Mouse (Mus musculus) ZHBTc4 (cell line): ENCODE measurements around the gene Vps8.

Experiments
- DNase-seq: peaks from one replicate; pipeline ENCODE4 v3.0.0-alpha.2; 2011; ENCODE audit warnings: low read depth, low spot score

The Vps8 gene

DNA sequence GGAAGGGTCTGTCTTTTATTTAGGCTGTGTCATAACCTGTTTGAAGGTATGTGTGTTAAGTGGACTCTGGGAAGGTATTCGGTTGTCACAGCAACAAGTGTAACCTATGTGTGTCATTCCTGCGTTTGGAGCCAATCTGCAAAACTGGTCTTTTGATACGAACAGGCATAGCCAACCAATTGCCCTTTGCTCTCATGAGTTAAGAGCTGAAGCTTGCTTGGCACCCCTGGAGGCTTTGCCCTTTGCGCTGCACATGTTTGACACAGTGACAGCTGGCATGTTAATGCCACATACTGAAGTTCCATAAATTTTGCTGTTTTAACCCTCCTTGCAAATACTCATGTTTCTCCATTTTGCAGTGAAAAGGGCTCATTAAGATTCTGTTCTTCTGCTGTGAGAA lies 126.8 kb downstream of the Vps8 start:
- no peak for DNase-seq

DNA sequence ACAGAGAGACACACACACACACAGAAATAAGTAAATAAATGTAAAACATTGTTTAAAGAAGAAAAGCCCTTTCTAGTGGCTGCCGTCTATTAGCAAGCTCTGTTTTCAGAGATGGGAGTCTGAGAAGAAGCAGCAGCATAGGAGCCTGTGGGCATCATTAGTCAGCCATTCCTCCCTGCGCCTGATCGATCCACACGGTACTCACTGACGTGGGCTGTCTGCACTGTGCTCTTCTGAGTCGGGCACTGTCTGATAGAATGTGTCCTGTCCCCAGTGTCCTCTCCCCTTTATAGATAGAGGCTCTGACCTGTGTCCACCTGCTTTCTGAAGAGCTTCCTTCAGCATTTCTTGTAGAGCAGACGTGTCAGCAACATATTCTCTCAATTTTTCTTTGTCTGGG lies 127.5 kb downstream of the Vps8 start:
- no peak for DNase-seq

DNA sequence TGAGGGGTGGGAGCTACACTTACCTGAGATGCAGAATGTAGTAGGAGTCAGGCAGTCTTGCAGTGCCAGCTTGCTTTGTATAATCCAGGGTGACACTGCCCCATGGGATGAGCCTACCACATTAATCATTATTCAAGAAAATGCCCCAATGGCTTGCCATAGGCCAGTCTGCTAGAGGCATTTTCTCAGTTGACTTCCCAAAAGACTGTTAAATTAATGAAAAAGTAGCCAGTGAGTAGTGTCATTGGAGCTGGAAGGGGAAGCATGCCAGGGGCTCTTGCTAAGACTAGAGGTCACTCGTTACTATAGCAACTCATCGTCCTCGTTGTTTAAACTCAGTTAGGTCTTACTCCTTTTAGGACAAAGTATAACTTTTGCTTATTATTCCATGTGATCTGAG lies 130.6 kb downstream of the Vps8 start:
- no peak for DNase-seq

DNA sequence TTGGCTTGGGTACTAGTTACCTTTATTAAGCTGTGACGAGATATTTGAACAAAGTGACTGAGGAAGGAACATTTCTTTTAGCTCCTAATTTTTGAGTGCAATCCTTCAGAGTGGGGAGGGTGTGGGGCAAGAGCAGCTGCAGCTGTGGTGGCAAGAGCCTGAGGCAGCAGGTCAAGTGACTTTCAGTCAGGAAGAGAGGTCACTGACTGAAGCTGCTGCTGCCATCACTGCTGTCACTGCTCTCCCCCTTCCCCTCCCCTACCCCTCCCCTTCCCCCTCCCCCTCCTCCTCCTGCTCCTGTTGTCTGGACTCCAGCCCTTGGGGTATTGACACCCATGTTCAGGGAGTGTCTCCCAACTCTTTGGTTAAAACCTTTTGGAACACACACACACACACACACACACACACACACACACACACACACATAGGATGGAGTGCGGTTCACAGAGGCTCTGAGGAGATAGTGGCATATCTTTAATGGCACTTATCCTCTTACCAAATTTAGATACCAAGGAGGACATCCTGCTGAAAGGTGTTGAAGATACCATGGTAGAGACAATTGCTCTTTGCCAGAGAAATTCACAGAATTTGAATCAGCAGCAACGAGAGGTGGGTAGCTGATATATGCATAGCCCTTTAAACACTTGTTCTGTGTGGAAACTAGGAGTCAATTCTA lies 139.8 kb downstream of the Vps8 start:
- no peak for DNase-seq

DNA sequence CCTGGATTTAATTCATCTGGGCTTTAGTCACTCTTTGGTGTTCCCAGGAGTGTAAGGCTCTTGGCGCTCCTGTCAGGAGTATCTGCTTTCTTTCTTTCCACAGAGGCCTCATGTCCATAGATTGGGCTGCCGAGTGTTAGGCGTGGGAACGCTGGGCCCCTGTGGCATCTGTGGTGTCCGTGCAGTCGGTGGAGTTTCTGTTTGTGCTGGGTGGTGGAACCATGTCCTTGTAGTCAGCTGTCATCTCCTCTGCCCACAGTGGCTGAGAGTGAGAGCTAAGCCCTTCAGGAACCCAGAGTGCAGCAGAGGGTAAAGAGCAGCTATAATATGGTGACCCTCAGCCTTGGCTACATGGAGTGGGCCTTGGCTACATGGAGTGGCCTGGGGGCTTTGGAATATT lies 140.4 kb downstream of the Vps8 start:
- DNase-seq = no peak

DNA sequence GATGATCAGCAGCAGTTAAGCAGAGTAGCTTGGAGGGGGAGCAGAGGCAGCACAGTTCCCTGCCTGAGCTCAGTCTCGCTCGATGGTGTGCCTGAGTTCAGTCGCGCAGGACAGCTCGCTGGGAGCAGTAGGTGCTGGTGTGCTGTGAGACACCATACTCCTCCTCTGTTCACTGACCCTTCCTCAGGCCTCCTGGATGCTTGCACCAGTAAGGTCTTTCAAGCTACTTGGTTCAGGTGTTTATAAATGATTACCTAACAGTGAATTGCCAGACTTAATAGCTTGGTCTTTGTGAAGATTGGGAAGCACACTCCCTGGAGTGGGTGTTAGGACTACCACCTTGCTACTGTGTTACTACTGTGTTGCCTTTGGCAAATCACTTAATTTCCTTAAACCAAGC lies 144.2 kb downstream of the Vps8 start:
- no peak for DNase-seq

DNA sequence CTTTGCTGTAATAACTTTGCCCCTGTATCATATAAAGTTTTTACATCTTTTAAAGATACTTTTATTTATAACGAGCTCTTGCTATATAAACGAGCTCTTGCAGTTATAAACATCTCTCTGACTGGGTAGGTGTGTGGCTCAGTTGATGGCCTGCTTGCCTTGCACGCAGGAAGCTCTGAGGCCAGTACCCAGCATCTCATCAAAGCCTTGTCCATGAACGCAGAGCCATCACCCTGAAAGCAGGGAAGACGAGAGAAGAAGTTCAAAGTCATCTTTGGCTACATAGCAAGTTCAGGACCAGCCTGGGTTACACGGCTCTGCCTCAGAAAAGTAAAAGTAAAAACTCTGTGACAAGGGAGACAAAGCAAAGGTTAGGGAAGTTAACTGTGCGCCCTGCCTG lies 147.0 kb downstream of the Vps8 start:
- DNase-seq = no peak

DNA sequence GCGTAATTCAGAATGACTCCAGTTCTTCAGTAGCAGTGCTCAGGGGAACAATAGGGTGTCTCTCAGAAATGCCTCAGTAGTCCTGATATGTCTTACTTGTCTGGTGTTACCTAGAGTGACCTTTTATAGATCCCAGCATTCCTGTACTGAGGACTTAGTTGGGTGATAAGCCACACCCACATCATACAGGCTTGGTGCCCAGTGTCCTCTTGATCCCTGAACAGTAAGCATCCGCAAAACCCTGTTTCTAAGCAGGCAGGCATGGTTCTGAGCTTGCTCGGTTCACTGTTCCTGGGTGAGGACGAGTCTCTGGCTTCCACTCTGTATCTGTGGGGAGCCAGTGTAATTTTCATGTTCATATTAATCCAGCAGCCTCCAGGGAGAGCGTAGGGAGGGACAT lies 147.9 kb downstream of the Vps8 start:
- no peak for DNase-seq

DNA sequence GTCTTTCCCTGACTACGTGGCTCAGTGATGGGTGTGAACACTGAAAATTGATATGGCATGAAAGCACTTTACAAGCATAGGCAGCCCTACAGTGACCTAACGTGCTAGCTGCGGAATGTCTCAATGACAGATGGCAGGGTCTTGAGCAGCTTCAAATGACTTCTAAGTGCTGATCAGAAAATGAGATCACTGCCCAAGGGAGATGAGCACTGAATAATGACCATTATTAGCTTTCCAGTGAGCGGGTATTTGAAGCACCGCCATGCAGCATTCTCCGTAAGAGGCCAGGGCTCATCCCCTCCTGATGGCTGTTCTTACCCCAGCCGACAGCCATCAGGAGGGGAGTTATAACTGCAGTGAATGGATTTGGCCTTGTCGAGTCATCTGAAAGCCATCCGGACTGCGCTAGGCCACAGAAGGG lies 153.1 kb downstream of the Vps8 start:
- DNase-seq = no peak

DNA sequence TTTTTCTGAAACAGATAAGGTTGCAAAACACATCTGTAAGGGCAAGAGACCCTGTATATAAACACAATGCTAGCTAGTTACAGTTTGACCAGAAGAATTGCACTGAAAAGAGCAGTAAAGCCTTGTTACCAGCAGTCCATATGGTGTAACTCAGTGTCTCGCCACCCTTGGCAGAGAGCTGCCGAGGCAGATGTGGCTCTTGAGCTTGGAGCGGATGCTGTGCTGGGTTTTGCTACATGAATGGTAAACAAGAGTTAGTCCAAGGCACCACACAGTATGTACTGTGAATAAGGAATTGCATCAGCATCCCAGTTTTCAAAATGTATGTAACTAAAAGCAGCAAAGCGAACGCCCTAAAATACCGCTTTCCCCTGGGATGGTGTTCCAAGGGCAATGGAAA lies 166.2 kb downstream of the Vps8 start:
- DNase-seq = no peak

DNA sequence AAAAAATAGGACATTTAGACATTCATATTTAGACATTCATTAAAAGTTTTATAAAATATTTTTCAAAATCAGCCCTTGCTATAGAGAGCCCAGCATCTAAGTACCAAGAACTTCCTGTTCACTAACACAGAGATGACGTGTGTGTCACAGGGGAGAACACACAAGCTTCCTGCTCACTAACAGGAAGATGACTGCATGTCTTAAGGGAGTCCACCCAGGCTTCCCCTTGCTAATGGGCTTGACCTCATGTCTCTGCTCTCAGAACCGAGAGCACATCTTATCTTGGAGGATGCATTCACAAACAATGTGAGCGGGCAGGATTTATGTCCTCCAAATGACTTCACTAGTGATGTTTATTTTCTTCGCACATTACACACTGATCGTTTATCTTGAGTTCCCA lies 167.9 kb downstream of the Vps8 start:
- DNase-seq = no peak

DNA sequence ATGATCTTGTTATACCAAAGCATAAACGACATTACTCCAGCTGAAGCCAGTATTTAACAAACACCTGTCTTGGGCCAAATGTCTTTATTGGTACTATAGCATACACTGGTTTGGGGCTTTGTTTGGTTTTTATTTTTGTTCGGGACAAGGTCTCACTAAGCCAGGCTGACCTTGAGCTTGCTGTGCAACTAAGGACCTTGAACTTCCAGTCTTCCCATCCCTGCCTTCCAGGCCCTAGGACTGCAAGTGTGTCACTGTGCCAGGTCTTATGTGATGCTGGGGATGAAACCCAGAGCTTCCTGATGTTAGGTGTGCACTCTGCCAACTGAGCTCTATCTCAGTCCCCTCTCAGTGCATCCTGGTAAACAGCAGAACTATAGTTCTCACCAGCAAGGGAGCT lies 168.6 kb downstream of the Vps8 start:
- DNase-seq = no peak

DNA sequence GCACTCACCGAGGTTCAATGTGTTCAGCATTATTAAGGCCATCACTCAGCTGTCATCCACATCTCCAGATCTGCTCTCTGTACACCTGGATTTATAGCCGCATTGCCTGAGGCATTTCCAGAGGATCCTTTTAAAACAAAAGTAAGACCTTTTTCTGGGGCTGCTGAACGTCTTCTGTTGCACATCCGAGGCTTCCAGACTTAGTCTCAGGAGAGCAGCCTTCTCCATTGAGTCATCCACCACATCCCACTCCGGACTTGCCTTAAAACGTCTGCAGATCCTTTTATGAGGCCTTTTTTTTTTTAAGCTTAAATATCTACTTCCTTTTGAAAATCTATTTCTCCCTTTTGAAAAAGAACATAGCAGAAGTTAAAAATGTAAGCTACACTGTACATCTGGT lies 172.6 kb downstream of the Vps8 start:
- DNase-seq = no peak

DNA sequence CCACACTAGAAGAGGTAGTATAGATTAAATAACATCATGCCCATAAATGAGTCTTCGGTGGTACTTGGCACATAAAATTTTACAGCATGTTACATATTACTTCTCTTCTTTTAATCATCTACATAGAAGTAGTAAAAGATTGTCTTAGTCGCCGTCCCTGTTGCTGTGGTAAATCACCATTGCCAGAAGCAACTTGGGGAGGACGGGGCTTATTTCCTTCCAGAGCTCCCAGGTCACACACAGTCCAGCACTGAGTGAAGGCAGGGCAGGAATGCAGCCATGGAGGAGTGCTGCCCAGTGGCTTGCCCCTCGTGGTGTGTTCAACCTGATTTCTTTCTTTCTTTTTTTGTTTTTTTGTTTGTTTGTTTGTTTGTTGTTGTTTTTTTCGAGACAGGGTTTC lies 181.4 kb downstream of the Vps8 start:
- no peak for DNase-seq

DNA sequence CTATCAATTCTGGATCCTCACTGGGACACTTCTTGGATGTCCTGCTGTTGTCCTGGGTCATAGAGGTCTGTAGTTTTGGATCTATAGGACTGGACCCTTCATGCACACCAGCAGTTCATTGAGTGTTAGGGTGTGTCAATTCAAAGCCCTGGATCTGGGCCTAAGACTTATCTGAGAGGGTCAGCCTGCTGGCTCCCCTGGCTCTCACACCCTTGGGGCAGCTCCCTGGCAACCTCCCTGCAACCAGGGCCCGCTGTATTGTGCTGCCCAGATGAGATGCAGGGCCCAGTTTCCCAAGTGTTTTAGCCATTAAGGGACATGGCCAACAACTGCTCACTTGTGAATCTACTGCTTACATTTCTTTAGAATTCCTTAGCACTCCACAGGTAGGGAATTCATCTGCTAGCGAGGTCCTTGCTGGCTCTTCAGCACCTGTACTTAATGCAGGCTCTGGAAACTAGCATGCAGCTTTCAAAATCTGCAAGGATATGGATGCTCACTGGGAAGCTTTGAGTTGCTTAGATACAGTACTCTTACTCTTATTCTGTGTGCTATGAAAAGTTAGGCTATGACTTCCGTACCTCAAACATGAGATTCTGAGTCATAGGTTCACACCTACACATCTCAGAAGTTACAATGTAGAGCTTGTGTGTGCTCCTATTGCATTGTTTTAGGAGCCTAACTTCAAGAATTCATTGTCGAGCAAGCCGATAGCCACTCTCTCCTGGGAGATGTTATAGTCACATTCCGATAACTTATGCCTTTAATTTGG lies 183.5 kb downstream of the Vps8 start:
- no peak for DNase-seq

DNA sequence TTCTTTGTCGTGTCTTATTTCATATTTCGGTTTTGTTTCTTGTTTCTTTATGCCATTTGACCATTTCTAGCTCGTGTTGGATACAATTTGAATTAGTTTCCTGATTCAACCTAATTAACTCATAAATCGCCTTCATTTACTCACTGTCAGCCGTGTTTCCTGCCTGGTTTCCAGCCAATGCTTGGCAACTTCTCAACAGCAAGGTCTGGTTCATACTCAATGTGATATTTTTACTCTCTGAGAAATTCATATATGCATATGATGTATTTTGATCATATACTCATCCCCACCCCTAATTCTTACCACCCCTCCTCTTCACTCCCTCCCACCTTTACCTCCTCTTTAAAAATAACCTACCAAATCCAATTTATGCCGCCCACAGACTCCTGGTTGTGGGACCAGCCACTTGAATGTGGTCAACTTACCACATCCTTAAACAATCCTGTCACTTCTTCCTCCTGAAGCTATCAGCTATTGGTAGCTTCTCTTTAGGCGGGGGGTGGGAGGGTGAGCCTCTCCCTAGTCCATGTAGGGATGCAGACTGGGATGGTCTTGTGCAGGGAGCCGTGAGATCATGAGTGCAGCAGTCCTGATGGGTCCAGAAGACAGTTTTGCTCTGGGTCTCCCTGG lies 184.2 kb downstream of the Vps8 start:
- DNase-seq = no peak

DNA sequence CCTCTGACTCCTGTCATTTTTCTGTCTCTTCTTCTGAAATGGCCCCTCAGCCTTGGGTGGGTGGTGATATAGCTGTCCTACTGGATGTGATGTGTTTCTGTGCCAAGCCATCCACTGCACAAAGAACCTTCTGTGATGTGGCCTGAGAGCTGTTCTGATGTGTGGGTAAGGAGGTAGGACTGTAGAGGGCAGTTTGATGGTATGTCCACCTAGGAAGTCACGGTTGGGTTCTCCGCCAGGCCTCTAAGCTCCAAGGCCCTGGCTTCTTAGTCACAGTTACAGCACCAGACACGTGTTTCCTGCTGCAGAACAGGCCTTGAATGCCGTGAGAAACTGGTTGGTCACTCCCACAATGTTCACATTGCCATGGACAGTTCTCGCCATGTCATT lies 184.7 kb downstream of the Vps8 start:
- no peak for DNase-seq

DNA sequence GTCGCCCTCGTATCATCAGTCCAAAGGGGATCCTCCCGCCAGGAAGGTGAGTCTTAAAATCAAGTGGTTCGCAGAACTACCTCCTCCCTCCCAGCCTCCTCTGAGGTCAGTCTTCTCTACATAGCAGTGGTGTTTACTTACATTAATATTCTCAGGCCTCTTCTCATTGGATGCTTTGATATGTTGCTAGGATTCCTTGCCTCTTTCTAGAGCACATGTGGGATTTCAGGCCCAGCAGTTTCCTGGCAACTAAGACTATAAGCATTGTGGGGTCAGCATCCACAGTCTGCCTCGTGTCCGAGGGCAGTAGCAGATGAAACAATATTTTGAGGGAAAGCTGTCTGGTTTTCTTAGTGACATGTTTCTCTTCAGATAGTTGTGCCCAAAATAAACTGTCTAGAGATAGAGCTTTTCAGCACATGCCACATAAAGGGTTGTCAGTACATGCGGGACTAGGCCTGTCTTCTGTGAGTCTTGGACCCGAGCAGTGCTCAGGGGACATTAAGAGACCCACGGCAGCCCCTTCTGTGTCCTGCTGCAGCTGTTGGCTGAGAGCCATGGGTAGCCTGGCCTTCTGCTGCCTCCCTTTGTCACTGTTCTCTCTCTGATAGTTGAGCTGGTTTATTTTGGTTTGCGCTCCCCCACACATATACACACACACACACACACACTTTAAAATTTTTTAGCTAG lies 185.4 kb downstream of the Vps8 start:
- DNase-seq = no peak

DNA sequence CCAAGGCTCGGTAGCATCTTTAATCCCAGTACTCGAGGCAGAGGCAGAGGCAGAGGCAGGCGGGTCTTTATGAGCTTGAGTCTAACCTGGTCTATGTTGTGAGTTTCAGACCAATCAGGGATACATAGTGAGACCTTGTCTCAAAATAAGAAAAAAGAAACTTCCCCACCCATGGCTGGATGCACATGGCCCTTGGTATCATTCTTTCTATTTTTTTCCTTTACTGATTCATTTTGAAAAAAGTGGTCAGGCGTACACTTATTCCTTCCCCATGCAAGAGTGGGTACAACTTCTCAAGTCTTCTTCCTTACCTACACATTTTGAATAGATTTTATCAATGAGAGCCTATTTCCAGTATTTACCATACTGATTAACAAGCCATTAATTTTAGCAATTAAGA lies 187.6 kb downstream of the Vps8 start:
- no peak for DNase-seq

DNA sequence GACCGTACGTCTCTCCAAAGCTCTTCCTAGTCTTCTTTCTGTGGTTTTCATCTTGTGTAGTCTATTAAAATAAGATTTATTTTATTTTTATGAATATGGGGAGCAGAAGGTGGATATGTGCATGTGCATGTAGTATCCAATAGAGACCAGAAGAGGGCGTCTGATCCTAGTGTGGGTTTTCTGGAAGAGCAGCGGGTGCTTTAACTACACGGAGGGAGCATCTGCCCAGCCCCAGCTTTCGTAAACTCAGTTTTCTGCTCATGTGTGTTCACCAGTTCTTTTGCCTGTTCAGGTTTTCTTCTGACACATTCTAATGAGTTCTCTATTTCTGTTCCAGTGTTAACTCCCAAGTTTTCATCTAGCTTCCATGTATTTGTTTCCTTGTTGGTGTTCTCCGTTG lies 192.9 kb downstream of the Vps8 start:
- DNase-seq = peak; percentile 63

DNA sequence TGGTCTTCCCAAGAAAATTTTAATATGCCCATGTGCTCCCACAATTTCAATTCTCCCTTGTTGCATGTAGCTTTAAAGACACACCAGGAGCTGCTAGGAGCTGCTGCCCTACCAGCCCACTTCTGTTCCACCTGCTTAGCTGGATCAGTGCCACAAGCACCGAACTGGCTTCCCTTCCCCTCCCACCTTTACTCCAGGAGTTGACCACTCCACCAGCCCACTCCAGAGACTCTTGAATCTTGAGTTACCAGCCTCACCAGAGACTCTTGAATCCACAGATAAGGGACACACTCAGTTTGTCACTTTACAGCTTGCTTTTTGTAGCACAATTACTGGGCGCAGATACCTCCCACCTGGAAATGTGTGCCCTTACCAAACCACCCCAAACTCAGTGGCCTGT lies 197.7 kb downstream of the Vps8 start:
- DNase-seq = no peak

DNA sequence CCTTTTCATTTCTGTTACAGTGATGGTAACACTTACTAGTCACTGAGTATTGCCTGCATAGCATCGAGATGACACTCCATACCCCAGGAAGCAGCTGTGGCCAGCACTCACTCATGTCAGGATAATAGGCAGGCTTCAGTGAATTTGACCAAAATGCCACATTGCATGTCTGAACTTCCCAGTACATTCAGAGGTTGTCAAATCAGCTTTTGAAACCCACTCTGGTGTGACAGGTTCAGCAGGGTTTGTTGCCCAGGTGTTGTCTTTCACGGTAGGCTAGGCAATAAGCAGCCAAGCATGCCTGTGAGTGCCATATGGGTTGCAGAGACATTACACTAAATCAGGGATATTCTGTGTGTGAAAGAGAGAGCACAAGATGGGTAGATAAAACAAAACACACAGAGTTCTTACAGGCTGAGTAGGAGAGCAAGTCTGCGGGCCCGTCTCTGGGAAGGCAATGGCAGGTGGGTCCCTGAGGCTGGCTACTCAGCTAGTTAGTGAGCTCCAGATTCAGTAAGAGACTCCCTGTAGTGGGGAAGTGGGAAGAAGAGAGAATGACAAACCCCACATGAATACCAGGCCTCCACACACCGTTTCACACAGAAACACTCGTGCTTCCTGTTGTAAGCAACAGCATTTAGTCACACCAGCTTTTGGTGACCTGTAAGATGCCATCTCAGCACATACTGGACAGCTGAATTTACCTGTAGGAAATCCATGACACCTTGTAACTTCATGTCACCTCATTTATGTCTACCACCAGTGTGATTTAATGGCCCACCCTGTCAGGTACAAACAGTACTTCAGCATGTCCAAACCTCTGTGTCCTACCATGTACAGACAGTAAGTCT lies 203.1 kb downstream of the Vps8 start:
- DNase-seq = no peak
